Mouse (Mus musculus) spleen, adult 2 months (tissue): Measurements from ENCODE around the gene Cd27.

Experiments used
- CTCF ChIP-seq: fragments of 200-500 bp; IDR thresholded peaks from 2 replicates; pipeline ENCODE4 v1.5.1; 2011; ENCODE audit warnings: mild to moderate bottlenecking, inconsistent platforms; ENCODE audit not compliant: insufficient read depth, insufficient read length, insufficient replicate concordance; ENCODE audit errors: extremely low read depth
- POLR2A ChIP-seq: fragments of 200-500 bp; IDR thresholded peaks from 2 replicates; pipeline ENCODE4 v1.6.1; 2011; ENCODE audit warnings: low read depth, low read length, inconsistent platforms

DNA sequence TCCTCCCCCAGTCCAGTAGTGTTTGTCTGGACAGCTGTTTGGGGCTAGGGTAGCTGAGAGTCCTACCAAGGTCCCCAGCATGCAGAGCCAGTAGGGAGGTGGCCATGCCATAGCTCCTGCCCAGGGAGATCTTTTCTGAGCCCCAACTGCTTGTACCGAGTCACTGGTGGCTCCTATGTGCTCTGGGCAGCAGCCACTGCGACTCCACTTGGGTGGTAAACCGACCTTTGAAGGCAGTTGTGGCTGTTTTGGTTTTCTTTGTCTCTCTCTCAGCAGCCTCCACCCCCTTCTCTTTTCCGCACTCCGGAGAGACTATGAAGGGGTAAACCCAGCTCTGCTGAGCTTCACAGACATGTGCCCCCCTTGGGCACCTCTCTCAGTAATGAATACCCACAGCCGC lies at the start of gene Cd27:
- TF ChIP-seq CTCF (no peak), POLR2A (peak; percentile 79)
